Mouse (Mus musculus) lung, postnatal 10 days (tissue): ENCODE measurements at regions not wholly inside any gene's neighbourhood (a gene's known extent, or its start where the extent isn't known, plus 50 kb on each side); places are given as distances from the start of the nearest gene placed in this dataset.

Source experiments
- DNase-seq: peaks from one replicate; pipeline ENCODE4 v3.0.0; 2021

GRCm38 (mm10) chr3:21404058-21404457 is 672.4 kb upstream of the Tbl1xr1 start:
- DNase-seq, result no peak

- no peak for DNase-seq
Measured at GRCm38 (mm10) chr3:21407077-21407476, 669.4 kb upstream of the Tbl1xr1 start.

- no peak for DNase-seq
Measured at GRCm38 (mm10) chr3:21412010-21412409, 664.4 kb upstream of the Tbl1xr1 start.

- no peak for DNase-seq
Measured at GRCm38 (mm10) chr3:21423139-21423538, 653.3 kb upstream of the Tbl1xr1 start.

GRCm38 (mm10) chr3:21426538-21426937 is 649.9 kb upstream of the Tbl1xr1 start:
- DNase-seq, result peak; percentile 2

- peak; percentile 22 for DNase-seq
Measured at GRCm38 (mm10) chr3:21427408-21428031, 648.9 kb upstream of the Tbl1xr1 start.

GRCm38 (mm10) chr3:21428120-21428519 is 648.3 kb upstream of the Tbl1xr1 start:
- no peak for DNase-seq

GRCm38 (mm10) chr3:21464245-21464644 is 612.2 kb upstream of the Tbl1xr1 start:
- DNase-seq, result peak; percentile 58

GRCm38 (mm10) chr3:21466113-21466645 is 610.3 kb upstream of the Tbl1xr1 start:
- DNase-seq, result no peak

GRCm38 (mm10) chr3:21477366-21477765 is 599.1 kb upstream of the Tbl1xr1 start:
- DNase-seq, result no peak

GRCm38 (mm10) chr3:21479021-21479795 is 597.2 kb upstream of the Tbl1xr1 start:
- DNase-seq, result peak; percentile 60

GRCm38 (mm10) chr3:21479846-21480245 is 596.6 kb upstream of the Tbl1xr1 start:
- no peak for DNase-seq

- DNase-seq, result no peak
Measured at GRCm38 (mm10) chr3:21484052-21484451, 592.4 kb upstream of the Tbl1xr1 start.

- DNase-seq, result no peak
Measured at GRCm38 (mm10) chr3:21485454-21485853, 591.0 kb upstream of the Tbl1xr1 start.

GRCm38 (mm10) chr3:21489547-21489946 is 586.9 kb upstream of the Tbl1xr1 start:
- no peak for DNase-seq

GRCm38 (mm10) chr3:21492413-21492812 is 584.0 kb upstream of the Tbl1xr1 start:
- no peak for DNase-seq

GRCm38 (mm10) chr3:21493384-21493783 is 583.1 kb upstream of the Tbl1xr1 start:
- no peak for DNase-seq

- no peak for DNase-seq
Measured at GRCm38 (mm10) chr3:21494904-21495303, 581.5 kb upstream of the Tbl1xr1 start.

GRCm38 (mm10) chr3:21495651-21496050 is 580.8 kb upstream of the Tbl1xr1 start:
- no peak for DNase-seq

GRCm38 (mm10) chr3:21496166-21496565 is 580.3 kb upstream of the Tbl1xr1 start:
- DNase-seq, result no peak

GRCm38 (mm10) chr3:21497011-21497410 is 579.4 kb upstream of the Tbl1xr1 start:
- DNase-seq, result no peak

GRCm38 (mm10) chr3:21507655-21508054 is 568.8 kb upstream of the Tbl1xr1 start:
- DNase-seq, result no peak

GRCm38 (mm10) chr3:21512081-21512480 is 564.4 kb upstream of the Tbl1xr1 start:
- DNase-seq, result no peak

- no peak for DNase-seq
Measured at GRCm38 (mm10) chr3:21524426-21524937, 552.0 kb upstream of the Tbl1xr1 start.
